Mouse (Mus musculus) heart, postnatal 36 days (tissue): ENCODE measurements around the gene Hyal1. TPM values are rescaled to one million over a fixed set of nuclear protein-coding genes. Genes with fewer than 3 reads are reported as not detected.
"Not testable (repeated sequence)": the region's sequence is repeated elsewhere in the genome, so short reads cannot be mapped to it uniquely, and the experiment has no call there.

Experiments
- DNase-seq, 2 experiments: peaks; one replicate each; pipeline ENCODE4 v3.0.0; 2021 to 2022
- intact Hi-C: fragments of 180-260 bp; cut with DNase I; formaldehyde crosslinking; loops from one replicate; pipeline ENCODE4 v1.15.1; 2025
- total RNA-seq, 2 experiments: library from RNA; stranded (reverse); gene quantifications; 2 replicates each; pipeline ENCODE4 v1.2.3; 2021

Hyal1 gene
- total RNA-seq, 2 experiments from 2014 or later, result 5.1 to 5.7 TPM

- DNase-seq, result no peak
- intact Hi-C loops, result no loop called here
These were observed 6.7 kb upstream of the Hyal1 start for GRCm38 (mm10) chr9:107570016-107570415.

GRCm38 (mm10) chr9:107570845-107571244 is 5.9 kb upstream of the Hyal1 start:
- no peak for DNase-seq
- intact Hi-C loops, result no loop called here

GRCm38 (mm10) chr9:107571534-107572326 is 5.0 kb upstream of the Hyal1 start:
- DNase-seq, result peak in 1 of 2 experiments; percentile 49
- intact Hi-C loops, result no loop called here

- intact Hi-C loops, result no loop called here
- DNase-seq, result no peak
These were observed 4.4 kb upstream of the Hyal1 start for GRCm38 (mm10) chr9:107572327-107572662.

- not testable (repeated sequence) for DNase-seq
These were observed 3.0 kb upstream of the Hyal1 start for GRCm38 (mm10) chr9:107573774-107574173.

GRCm38 (mm10) chr9:107575579-107576356 is 959 bp upstream of the Hyal1 start:
- DNase-seq, result no peak
- intact Hi-C loops, result no loop called here

More at GRCm38 (mm10) chr9:107573774-107574173, 3.0 kb upstream of the Hyal1 start:
- intact Hi-C loops, result not testable (repeated sequence)

- intact Hi-C loops, result no loop called here
- no peak for DNase-seq
These were observed 1.1 kb downstream of the Hyal1 start for GRCm38 (mm10) chr9:107577871-107578270.

GRCm38 (mm10) chr9:107578587-107578986 is 1.9 kb downstream of the Hyal1 start, which contains the start of gene Naa80:
TSS of gene Naa80 (plus strand) at chr9:107578887.
- intact Hi-C loops, result no loop called here
- no peak for DNase-seq

GRCm38 (mm10) chr9:107579023-107579900 is 2.5 kb downstream of the Hyal1 start:
- intact Hi-C loops, result no loop called here
- no peak for DNase-seq

- intact Hi-C loops, result loop anchor here (1.0 kb wide), 1 partner anchor 11 kb away; no protein-coding TSS in a partner anchor
- peak; percentile 87 for DNase-seq
These were observed 4.0 kb downstream of the Hyal1 start, which contains the start of gene Hyal3 for GRCm38 (mm10) chr9:107580501-107581317. TSS of gene Hyal3 (plus strand) at chr9:107580818.

GRCm38 (mm10) chr9:107581584-107581983 is 4.9 kb downstream of the Hyal1 start:
- no peak for DNase-seq
- intact Hi-C loops, result no loop called here

GRCm38 (mm10) chr9:107582509-107583062 is 5.9 kb downstream of the Hyal1 start:
- DNase-seq, result no peak
- intact Hi-C loops, result no loop called here

GRCm38 (mm10) chr9:107583174-107583573 is 6.4 kb downstream of the Hyal1 start:
- intact Hi-C loops, result no loop called here
- no peak for DNase-seq

GRCm38 (mm10) chr9:107586504-107586903 is 9.8 kb downstream of the Hyal1 start:
- no peak for DNase-seq

GRCm38 (mm10) chr9:107586974-107587832 is 10.5 kb downstream of the Hyal1 start, which contains the start of gene Ifrd2:
TSS of gene Ifrd2 (plus strand) at chr9:107587642.
- intact Hi-C loops, result no loop called here
- peak; percentile 89 to 94 for DNase-seq

More at GRCm38 (mm10) chr9:107586504-107586903, 9.8 kb downstream of the Hyal1 start:
- intact Hi-C loops, result no loop called here

GRCm38 (mm10) chr9:107587833-107588639 is 11.3 kb downstream of the Hyal1 start:
- no peak for DNase-seq
- intact Hi-C loops, result no loop called here

- no peak for DNase-seq
- intact Hi-C loops, result no loop called here
These were observed 13.5 kb downstream of the Hyal1 start for GRCm38 (mm10) chr9:107590058-107590772.
